Mouse (Mus musculus): Measurements from ENCODE around the gene Guca2a. TPM values are rescaled to one million over a fixed set of nuclear protein-coding genes. Genes with fewer than 3 reads are reported as not detected.

Guca2a gene
- polyA plus RNA-seq (2015; fragmentation: Nextera tagmentation; extraction: Ambion mirVana), result 0.55 TPM in 1 of 2 replicates, not detected in the other

GRCm38 (mm10) chr4:119637176-119637845 is at the start of gene Guca2a:
TSS of gene Guca2a (plus strand) at chr4:119637704.
- Histone ChIP-seq H3K36me3 (ENCODE audit: control insufficient read depth, insufficient read depth) (no peaks in the 10 kb centered on the region), H3K27ac (ENCODE audit: low read length) (no peak within 1 kb of the TSS), H3K4me1 (ENCODE audit: control insufficient read depth, low read depth, low read length) (no peaks in the 10 kb centered on the region), H3K27me3 (ENCODE audit: control insufficient read depth, insufficient read depth, low read depth, low read length) (no peaks in the 10 kb centered on the region), H3K4me3 (ENCODE audit: low read depth, low read length) (no peak within 1 kb of the TSS), H3K9ac (ENCODE audit: low read depth, low read length) (no peak within 1 kb of the TSS), H3K4me2 (ENCODE audit: low read depth, low read length) (no peak within 1 kb of the TSS), H3K9me3 (replicated peaks; ENCODE audit: control insufficient read depth, low read length) (no peaks in the 10 kb centered on the region)
- peak; percentile 30; the same call in 1 of the 2 replicates for ATAC-seq (ENCODE audit: low read depth)
- 48% methylated on average over 4 of the region's 4 CpGs for WGBS (ENCODE audit: insufficient replicate concordance)

GRCm38 (mm10) chr4:119588037-119588436 is 49.5 kb upstream of the Guca2a start:
- no peak overlapping the region for H3K4me2 ChIP-seq (ENCODE audit: low read depth, low read length)
- H3K27ac ChIP-seq (ENCODE audit: low read length), result no peak overlapping the region
- no peaks in the 10 kb centered on the region for H3K9me3 ChIP-seq (replicated peaks; ENCODE audit: control insufficient read depth, low read length)
- H3K4me1 ChIP-seq (ENCODE audit: control insufficient read depth, low read depth, low read length), result no peaks in the 10 kb centered on the region
- WGBS (ENCODE audit: insufficient replicate concordance), result 84% methylated on average over 2 of the region's 2 CpGs
- no peak for ATAC-seq (ENCODE audit: low read depth)
- peaks cover 2% of the 10 kb centered on the region for H3K36me3 ChIP-seq (ENCODE audit: control insufficient read depth, insufficient read depth)
- H3K9ac ChIP-seq (ENCODE audit: low read depth, low read length), result no peak overlapping the region
- H3K27me3 ChIP-seq (ENCODE audit: control insufficient read depth, insufficient read depth, low read depth, low read length), result no peaks in the 10 kb centered on the region
- no peak overlapping the region for H3K4me3 ChIP-seq (ENCODE audit: low read depth, low read length)

- Histone ChIP-seq H3K4me1 (ENCODE audit: control insufficient read depth, low read depth, low read length) (no peaks in the 10 kb centered on the region), H3K4me2 (ENCODE audit: low read depth, low read length) (no peak overlapping the region), H3K27ac (ENCODE audit: low read length) (no peak overlapping the region), H3K9ac (ENCODE audit: low read depth, low read length) (no peak overlapping the region), H3K27me3 (ENCODE audit: control insufficient read depth, insufficient read depth, low read depth, low read length) (no peaks in the 10 kb centered on the region), H3K36me3 (ENCODE audit: control insufficient read depth, insufficient read depth) (peaks cover 2% of the 10 kb centered on the region), H3K9me3 (replicated peaks; ENCODE audit: control insufficient read depth, low read length) (no peaks in the 10 kb centered on the region), H3K4me3 (ENCODE audit: low read depth, low read length) (no peak overlapping the region)
- 78% methylated on average over 2 of the region's 2 CpGs for WGBS (ENCODE audit: insufficient replicate concordance)
- ATAC-seq (ENCODE audit: low read depth), result no peak
Measured at GRCm38 (mm10) chr4:119589423-119589822, 48.1 kb upstream of the Guca2a start.

GRCm38 (mm10) chr4:119590027-119590426 is 47.5 kb upstream of the Guca2a start:
- H3K4me3 ChIP-seq (ENCODE audit: low read depth, low read length), result no peak overlapping the region
- H3K27me3 ChIP-seq (ENCODE audit: control insufficient read depth, insufficient read depth, low read depth, low read length), result no peaks in the 10 kb centered on the region
- no peaks in the 10 kb centered on the region for H3K4me1 ChIP-seq (ENCODE audit: control insufficient read depth, low read depth, low read length)
- ATAC-seq (ENCODE audit: low read depth), result no peak
- WGBS (ENCODE audit: insufficient replicate concordance), result 80% methylated on average over 1 of the region's 1 CpGs
- no peaks in the 10 kb centered on the region for H3K9me3 ChIP-seq (replicated peaks; ENCODE audit: control insufficient read depth, low read length)
- no peak overlapping the region for H3K27ac ChIP-seq (ENCODE audit: low read length)
- no peak overlapping the region for H3K9ac ChIP-seq (ENCODE audit: low read depth, low read length)
- peaks cover 2% of the 10 kb centered on the region for H3K36me3 ChIP-seq (ENCODE audit: control insufficient read depth, insufficient read depth)
- no peak overlapping the region for H3K4me2 ChIP-seq (ENCODE audit: low read depth, low read length)

GRCm38 (mm10) chr4:119592479-119592878 is 45.0 kb upstream of the Guca2a start:
- H3K9me3 ChIP-seq (replicated peaks; ENCODE audit: control insufficient read depth, low read length), result no peaks in the 10 kb centered on the region
- 65% methylated on average over 3 of the region's 3 CpGs for WGBS (ENCODE audit: insufficient replicate concordance)
- H3K36me3 ChIP-seq (ENCODE audit: control insufficient read depth, insufficient read depth), result peaks cover 2% of the 10 kb centered on the region; the same call in 1 of the 2 replicates
- H3K27ac ChIP-seq (ENCODE audit: low read length), result no peak overlapping the region
- H3K4me3 ChIP-seq (ENCODE audit: low read depth, low read length), result no peak overlapping the region
- H3K9ac ChIP-seq (ENCODE audit: low read depth, low read length), result no peak overlapping the region
- no peak overlapping the region for H3K4me2 ChIP-seq (ENCODE audit: low read depth, low read length)
- no peaks in the 10 kb centered on the region for H3K4me1 ChIP-seq (ENCODE audit: control insufficient read depth, low read depth, low read length)
- no peaks in the 10 kb centered on the region for H3K27me3 ChIP-seq (ENCODE audit: control insufficient read depth, insufficient read depth, low read depth, low read length)
- no peak for ATAC-seq (ENCODE audit: low read depth)

- Histone ChIP-seq H3K4me2 (ENCODE audit: low read depth, low read length) (no peak overlapping the region), H3K9ac (ENCODE audit: low read depth, low read length) (no peak overlapping the region), H3K27ac (ENCODE audit: low read length) (no peak overlapping the region), H3K36me3 (ENCODE audit: control insufficient read depth, insufficient read depth) (no peaks in the 10 kb centered on the region), H3K9me3 (replicated peaks; ENCODE audit: control insufficient read depth, low read length) (no peaks in the 10 kb centered on the region), H3K4me3 (ENCODE audit: low read depth, low read length) (no peak overlapping the region), H3K27me3 (ENCODE audit: control insufficient read depth, insufficient read depth, low read depth, low read length) (no peaks in the 10 kb centered on the region), H3K4me1 (ENCODE audit: control insufficient read depth, low read depth, low read length) (no peaks in the 10 kb centered on the region)
- WGBS (ENCODE audit: insufficient replicate concordance), result 87% methylated on average over 14 of the region's 14 CpGs
- no peak for ATAC-seq (ENCODE audit: low read depth)
Measured at GRCm38 (mm10) chr4:119594331-119594730, 43.2 kb upstream of the Guca2a start.

GRCm38 (mm10) chr4:119599605-119600004 is 37.9 kb upstream of the Guca2a start:
- Histone ChIP-seq H3K27ac (ENCODE audit: low read length) (no peak overlapping the region), H3K4me1 (ENCODE audit: control insufficient read depth, low read depth, low read length) (no peaks in the 10 kb centered on the region), H3K4me2 (ENCODE audit: low read depth, low read length) (no peak overlapping the region), H3K9me3 (replicated peaks; ENCODE audit: control insufficient read depth, low read length) (no peaks in the 10 kb centered on the region), H3K36me3 (ENCODE audit: control insufficient read depth, insufficient read depth) (0 out of 2 replicates have a peak, but pooled peaks cover 2% of the 10 kb centered on the region), H3K9ac (ENCODE audit: low read depth, low read length) (no peak overlapping the region), H3K4me3 (ENCODE audit: low read depth, low read length) (no peak overlapping the region), H3K27me3 (ENCODE audit: control insufficient read depth, insufficient read depth, low read depth, low read length) (no peaks in the 10 kb centered on the region)
- peak; percentile 67; the same call in 1 of the 2 replicates for ATAC-seq (ENCODE audit: low read depth)
- WGBS (ENCODE audit: insufficient replicate concordance), result 40% methylated on average over 1 of the region's 1 CpGs

GRCm38 (mm10) chr4:119609488-119609887 is 28.0 kb upstream of the Guca2a start:
- peak; percentile 76 for ATAC-seq (ENCODE audit: low read depth)
- H3K4me3 ChIP-seq (ENCODE audit: low read depth, low read length), result no peak overlapping the region

GRCm38 (mm10) chr4:119614078-119614477 is 23.4 kb upstream of the Guca2a start:
- Histone ChIP-seq H3K4me3 (ENCODE audit: low read depth, low read length) (no peak overlapping the region), H3K9me3 (replicated peaks; ENCODE audit: control insufficient read depth, low read length) (no peaks in the 10 kb centered on the region), H3K4me1 (ENCODE audit: control insufficient read depth, low read depth, low read length) (peaks cover 9% of the 10 kb centered on the region), H3K4me2 (ENCODE audit: low read depth, low read length) (no peak overlapping the region), H3K36me3 (ENCODE audit: control insufficient read depth, insufficient read depth) (no peaks in the 10 kb centered on the region), H3K9ac (ENCODE audit: low read depth, low read length) (no peak overlapping the region), H3K27ac (ENCODE audit: low read length) (no peak overlapping the region), H3K27me3 (ENCODE audit: control insufficient read depth, insufficient read depth, low read depth, low read length) (no peaks in the 10 kb centered on the region)
- WGBS (ENCODE audit: insufficient replicate concordance), result 38% methylated on average over 1 of the region's 1 CpGs
- ATAC-seq (ENCODE audit: low read depth), result no peak

More at GRCm38 (mm10) chr4:119609488-119609887, 28.0 kb upstream of the Guca2a start:
- no peak overlapping the region for H3K4me2 ChIP-seq (ENCODE audit: low read depth, low read length)
- no peaks in the 10 kb centered on the region for H3K36me3 ChIP-seq (ENCODE audit: control insufficient read depth, insufficient read depth)
- H3K4me1 ChIP-seq (ENCODE audit: control insufficient read depth, low read depth, low read length), result peaks cover 9% of the 10 kb centered on the region
- no peak overlapping the region for H3K27ac ChIP-seq (ENCODE audit: low read length)
- 8% methylated on average over 1 of the region's 1 CpGs for WGBS (ENCODE audit: insufficient replicate concordance)
- no peak overlapping the region for H3K9ac ChIP-seq (ENCODE audit: low read depth, low read length)
- H3K9me3 ChIP-seq (replicated peaks; ENCODE audit: control insufficient read depth, low read length), result no peaks in the 10 kb centered on the region
- no peaks in the 10 kb centered on the region for H3K27me3 ChIP-seq (ENCODE audit: control insufficient read depth, insufficient read depth, low read depth, low read length)

Data from liver, embryonic 16.5 days (tissue).